Mouse (Mus musculus): ENCODE measurements around the gene Mpc2.
A peak's percentile ranks its signal among the peaks of the same experiment; 100 is the strongest.

The Mpc2 gene

DNA sequence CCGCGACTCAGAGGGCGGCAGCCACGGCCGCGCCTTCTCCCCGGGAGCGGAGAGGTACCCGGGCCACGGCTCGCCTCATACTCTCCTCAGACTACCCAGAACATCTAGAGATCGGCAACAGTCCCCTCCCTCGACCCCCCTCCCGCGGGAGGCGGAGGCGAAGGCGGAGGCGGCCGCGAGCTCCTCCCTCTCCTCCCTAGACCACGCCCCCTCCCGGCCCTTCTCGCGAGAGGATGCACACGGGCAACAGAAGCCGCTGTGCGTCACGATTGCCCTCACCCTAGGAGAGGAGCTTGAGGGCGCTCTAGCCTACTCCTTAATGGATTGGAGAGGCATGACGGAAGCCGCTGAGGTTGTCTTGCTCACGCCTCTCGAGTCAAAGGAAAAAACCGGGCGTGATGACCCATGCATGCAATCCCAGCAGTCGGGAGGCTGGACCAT, at the start of gene Mpc2, which contains the start of gene Dcaf6:
Gene Mpc2, plus strand, starts transcription at position 278 of the 441 bp plus-strand sequence.
Gene Dcaf6, minus strand, starts transcription at position 116 of the 441 bp plus-strand sequence.
- peak; percentile 98 for DNase-seq (ENCODE audit: low spot score)

DNA sequence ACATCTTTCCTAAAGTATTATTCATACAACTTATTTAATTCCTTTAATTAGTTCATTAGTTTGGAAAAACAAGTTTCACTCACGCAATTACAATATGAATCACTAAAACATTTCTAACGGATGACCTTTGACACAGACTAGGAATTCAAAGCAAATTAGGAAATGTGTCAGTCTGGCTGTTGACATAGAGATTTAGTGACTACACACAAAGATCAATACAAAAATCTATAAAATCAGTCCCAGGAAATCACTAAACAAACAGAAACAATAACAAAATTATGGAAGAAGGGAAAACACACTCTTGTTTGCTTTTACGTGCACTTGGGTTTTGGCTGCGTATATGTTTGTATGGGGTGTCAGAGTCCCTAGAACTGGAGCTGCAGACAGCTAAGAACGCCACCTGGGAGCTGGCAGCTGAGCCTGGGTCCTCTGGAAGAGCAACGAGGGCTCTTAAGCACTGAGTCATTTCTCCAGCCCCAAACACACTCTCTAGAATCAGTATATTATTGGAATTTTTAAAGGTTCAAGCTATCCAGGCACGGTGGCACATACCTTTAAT, 39.0 kb upstream of the Mpc2 start:
- no peak for DNase-seq (ENCODE audit: low spot score)

DNA sequence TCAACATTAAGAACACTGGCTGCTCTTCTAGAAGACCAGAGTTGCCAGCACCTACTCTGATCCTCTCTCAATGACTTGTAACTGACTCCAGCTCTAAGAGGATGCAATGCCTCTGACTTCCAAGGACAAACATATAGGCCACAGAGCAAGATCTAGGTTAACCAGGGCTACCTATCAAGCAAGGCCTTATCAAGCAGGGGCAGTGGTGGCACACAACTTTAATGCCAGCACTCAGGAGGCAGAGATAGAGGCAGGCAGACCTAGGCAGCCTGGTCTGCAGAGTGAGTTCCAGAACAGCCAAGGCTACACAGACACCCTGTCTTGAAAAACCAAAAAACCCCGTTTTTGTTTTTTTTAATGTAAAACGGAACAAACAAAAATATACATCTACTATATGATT, 34.2 kb upstream of the Mpc2 start:
- no peak for DNase-seq (ENCODE audit: low spot score)

DNA sequence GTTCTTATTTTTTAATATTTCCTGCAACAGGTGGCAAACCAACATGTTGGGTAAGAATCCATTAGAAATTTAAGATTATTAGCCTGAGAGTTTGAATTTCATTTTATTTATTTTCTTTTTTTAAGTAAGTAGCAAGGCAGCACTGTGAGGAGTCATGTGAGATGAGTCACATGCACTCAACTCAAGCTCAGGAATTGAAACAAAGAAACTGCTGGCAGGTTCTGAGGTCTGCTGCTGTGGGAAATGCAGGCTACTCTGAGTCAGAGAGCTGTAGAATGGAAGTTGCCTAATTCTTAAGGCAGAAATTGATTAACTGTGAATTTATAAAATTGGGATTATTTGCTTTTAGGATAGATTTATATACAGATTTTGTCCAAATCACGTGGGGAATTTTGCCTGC, 27.6 kb upstream of the Mpc2 start:
- DNase-seq (ENCODE audit: low spot score): no peak

DNA sequence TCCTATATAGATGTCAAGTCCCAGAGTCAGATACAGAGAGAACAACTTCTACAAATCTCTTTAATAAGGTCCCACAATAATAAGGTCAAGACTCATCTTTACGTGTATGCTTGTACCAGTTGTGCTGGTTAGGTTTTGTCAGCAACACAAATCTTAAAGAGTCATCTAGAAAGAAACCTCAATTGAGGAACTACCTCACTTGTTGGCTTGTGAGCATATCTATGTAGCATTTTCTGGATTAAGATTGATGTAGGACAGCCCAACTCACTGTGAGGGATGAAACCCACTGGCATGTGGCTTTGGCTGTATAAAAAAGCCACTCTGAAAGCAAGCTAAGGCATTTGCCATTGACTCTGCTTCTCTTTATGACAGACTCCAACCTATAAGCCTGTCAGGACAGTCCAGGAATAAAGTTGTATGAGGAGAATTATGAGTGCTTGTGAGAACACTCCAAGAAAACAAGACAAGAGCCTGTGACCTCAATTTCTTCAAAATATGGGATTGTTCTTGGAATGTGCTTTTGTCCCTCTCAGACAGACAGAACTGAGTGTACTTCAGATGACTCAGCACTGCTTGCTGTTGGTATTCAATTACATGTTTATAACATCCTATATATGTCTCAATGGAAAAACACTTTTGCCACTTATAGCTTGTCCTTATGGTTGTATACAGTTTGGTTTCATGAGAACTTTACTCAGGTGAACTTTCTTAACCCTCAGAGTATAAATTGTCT, 22.0 kb upstream of the Mpc2 start:
- no peak for DNase-seq (ENCODE audit: low spot score)

DNA sequence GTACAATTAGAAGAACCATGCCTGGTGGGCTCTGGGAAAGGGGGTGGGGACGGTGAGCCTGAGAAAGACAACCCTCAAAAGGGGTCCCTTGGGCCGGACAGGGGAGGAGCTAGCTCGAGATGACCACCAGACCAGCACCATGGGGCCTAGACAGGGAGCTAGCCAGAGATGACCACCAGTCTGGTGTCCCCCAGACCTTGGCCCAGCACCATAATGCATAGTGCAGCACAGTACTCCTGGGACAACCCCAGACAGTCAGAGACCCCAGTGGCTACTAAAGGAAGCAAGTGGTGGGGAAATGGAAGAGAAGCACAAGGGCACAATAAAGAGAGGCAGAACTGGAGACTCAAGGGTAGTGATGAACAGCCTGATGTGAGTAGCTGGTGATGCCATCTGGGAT, 19.6 kb upstream of the Mpc2 start:
- DNase-seq (ENCODE audit: low spot score): no peak

DNA sequence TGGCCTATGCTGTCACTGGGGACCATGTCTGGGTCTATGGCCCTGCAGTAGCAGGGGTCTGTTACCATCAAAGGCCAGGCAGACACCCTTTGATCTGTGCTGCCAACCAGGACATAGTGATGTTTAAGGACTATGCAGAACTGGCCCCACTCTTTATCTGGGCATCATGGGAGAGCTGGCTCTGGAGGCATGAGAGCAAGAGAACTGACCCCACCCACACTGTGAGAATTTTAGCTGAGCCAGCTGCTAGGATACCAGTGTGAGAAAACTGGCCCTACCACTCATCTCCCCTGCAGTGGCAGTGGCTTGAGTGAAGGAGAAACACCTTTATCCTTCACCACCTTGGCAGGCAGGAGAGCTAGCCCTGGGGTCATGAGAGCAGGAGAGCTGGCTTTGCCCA, 19.2 kb upstream of the Mpc2 start:
- DNase-seq (ENCODE audit: low spot score): no peak

DNA sequence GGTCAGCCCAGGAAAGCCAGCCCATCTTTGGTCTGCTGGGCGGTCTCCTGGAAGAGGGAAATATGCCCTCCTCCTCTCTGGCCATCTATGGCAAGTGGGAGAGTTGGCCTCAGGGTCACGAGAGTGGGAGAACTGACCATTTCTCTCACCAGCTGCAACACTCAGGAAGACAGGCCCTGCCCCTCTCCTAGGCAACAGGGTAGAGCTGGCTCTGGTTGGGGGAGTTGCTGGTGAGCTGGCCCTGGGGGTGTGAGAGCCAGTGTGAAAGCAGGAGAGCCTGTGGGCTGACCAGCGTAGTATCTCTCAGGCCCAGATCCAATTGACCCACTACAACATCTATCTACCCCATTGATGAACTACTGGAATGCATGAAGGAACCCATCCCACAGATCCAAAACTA, 18.7 kb upstream of the Mpc2 start:
- no peak for DNase-seq (ENCODE audit: low spot score)

DNA sequence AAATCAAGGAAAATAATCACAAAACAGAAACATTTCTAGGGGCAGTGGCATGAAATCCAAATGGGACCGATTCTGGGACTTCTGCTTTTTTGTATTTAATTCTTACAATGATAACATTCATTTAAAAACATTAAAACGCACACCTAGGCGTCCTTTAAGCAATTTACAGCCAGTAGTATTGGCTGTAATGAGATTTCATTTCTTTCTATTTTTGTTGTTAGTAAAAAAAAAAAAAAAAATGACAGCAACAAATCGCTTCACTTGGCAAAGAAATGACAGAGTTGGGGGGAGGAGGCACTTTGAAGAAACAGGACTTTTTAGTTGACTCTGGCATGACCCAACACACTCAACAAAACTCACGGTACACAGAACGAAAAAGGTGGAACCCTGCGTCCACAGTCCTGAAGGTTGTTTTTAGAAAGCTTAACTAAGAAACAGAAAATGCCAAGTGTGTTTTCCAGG, 1.4 kb upstream of the Mpc2 start:
- no peak for DNase-seq (ENCODE audit: low spot score)

DNA sequence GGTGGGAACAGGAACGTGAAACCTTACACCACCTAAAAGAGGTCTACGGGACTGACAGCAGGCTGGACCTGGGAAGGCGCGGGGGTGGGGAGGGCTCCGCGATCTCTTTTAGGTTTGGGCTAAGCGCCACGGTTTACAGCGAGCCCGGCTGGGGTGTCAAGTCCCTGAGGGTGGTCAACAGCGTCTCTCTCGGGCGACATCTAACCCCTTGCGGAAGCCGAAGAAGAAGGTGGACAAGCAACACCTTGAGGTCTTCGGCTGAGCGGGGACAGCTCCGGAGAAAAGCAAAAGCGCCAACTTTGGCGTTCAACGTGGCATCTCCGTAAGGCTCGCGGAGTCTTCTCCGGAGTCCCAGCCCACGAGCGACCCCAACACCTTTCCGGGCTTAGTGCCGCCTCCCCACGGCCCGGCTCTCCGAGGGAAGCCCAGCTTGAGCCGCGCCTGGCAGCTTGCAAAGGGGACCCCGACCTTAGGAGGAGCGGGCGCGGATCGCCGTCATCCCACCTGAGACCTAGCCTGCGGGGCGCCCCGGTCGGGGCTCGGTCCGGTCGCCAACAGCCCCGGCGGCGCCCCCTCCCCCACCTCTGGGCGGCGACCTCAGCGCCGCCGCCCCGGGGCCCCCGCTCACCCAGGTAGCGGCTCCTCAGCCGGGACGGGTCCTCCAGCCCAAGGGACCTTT, 795 bp upstream of the Mpc2 start:
- DNase-seq (ENCODE audit: low spot score): peak; percentile 29

DNA sequence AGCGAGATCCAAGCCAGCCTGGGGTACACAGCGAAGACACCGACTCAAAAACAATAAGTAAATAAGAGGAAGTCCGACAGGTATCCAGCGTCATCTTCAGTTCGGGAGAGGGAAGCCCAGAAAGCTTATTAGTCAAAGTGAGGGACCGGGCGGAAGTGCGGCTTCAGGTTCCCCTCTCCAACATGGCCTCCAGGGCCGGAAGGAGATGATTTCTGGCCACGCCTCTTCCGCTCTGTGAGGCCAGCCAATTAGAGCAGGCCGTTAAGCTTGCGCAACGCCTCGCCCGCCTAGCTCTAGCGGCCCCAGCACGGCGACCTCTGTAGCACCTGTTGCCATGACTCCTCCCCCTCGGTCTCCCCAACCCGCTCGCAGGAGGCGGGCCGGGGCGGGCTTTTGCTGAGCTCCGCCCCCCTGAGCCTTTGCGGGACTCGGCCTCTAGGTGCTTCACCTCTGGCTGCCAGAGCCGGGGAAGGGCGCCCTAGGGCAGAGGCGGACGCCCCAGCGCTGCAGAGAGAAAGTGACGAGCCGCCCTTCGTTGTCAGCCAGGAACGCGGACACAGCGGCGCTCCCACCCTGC, 452 bp downstream of the Mpc2 start:
- peak; percentile 99 for DNase-seq (ENCODE audit: low spot score)

DNA sequence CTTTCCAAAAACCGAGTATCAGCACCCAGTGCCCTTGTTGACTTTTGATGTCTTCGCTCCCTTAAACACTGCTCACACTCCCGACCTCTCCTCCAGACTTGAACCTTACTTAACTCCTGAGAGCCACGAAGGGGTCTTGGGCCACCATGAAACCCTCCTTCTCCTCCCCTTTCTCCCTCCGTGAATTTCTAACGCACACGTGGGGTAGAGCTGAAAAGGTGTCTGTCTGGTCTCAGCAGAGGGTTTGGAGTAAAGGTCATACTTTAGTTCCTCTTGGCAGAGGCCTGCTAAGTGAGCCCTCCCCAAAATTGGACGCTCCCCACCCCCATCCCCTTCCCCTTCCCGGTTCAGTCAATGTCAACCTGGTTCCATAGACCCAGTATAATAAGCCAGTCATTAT, 1.2 kb downstream of the Mpc2 start:
- no peak for DNase-seq (ENCODE audit: low spot score)

DNA sequence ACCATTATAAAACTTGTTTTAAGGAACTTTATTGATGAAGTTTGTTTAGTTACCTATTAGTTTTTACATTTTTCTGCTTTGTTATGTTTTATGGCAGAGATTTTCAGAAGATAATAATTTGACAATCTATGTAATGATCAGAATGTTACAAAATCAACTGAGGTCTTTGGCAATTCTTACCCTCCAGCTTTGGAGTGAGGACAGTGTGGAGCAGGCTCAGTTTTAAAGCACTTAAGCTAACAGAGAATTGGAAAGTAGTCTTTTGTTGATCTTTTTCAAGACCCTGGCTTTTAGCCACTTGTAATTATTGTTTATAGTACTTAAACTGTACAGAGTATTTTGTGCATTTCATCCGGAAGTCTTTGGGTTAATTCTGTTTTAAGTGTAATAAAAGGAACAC, 2.4 kb downstream of the Mpc2 start:
- DNase-seq (ENCODE audit: low spot score): no peak

DNA sequence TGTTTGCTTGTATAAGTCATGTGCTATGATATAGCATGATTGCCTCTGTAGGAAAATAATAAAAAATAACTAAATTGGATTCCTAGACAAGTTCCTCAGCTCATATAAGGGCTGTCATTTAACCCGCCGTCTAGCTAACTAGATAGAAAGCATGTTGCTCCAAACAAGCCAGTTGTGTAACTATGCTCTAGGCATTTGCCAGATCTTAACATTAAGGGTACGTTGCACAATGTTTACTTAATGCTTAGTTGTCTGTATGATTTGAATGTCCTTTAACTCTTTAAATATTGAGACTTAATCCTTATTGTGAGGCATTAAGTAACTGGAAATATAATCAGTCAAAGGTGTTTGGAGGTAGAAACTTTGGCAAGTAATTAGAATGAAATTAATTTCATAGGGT, 4.1 kb downstream of the Mpc2 start:
- no peak for DNase-seq (ENCODE audit: low spot score)

DNA sequence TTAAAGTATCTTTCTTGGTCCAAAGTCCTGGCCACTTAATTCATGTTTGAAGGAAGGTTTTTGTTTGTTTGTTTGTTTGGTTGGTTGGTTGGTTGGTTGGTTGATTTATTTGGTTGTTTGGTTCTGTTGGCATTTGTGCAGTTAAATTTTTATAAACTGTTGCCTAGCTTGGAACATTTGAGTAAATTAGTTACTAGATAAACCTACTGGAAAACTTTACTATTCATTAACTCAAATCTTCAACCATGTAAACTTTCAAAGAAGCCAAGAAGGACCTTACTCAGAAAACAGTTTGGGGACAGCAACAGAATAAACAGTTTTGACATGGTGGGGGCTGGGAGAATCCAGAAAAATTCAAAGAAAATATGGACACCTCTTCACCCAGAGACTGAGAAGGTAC, 8.5 kb downstream of the Mpc2 start:
- DNase-seq (ENCODE audit: low spot score): no peak

DNA sequence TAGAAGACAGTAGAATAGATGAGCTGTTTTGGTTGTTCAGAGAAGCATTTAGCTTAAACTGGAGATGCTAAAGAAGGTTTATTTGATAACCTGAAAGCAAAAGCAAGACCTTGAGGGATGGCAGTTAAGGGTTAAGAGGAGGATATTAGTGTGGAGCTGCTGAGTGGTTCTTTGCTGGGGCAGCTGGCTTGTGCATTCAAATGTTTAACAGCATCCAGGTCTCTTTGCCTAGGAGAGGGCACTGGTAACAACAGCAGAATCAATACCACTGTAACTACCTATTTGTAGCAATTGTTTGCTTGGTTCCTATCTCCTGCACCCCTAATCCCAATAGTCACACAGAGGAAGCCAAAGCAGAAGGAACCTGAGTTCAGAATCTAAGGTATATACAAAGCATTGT, 9.3 kb downstream of the Mpc2 start:
- no peak for DNase-seq (ENCODE audit: low spot score)

DNA sequence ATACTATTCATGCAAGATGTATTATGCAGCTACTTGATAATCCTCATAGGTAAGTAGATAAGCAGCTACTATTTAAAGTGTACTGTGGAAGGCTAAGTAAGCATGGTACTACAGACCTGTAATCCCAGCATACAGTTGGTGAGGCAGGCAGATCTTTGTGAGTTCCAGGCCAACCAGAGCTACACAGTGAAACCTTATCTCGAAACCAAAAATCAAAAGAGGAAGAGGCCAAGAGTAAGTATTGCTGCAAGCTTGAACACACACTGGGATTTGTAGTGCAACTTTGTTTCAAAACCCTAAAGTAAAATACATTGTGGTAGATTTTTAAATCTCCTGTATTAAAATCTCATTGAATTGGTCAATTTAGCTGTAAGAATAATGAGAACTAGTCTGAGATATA, 11.1 kb downstream of the Mpc2 start:
- no peak for DNase-seq (ENCODE audit: low spot score)

DNA sequence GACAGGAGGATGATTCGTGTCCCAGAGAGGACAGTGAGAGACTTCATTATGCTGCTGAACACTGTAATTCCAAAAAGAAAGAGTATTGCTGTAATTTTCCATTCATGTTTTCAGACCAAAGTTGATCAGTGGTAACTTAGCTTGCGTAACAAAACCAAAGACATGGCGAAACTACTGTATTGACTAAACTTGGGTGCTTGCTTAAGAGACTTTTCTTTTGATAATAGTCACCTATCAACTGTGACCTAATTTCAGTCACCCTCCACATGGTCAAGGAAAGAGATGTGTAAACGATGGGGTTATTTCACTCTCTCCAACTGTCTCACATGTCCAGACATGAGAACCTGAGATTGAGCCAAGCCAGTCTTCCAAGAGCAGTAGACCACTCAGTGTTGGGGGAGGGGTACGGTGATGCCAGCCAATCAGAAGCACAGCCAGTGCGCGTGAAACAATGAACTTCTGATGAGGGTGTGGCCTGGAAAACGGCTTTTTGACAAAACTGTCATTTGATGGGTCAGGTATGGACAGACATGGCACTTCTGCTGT, 24.3 kb downstream of the Mpc2 start, which contains the start of gene Adcy10:
Gene Adcy10, plus strand, starts transcription at position 496 of the 546 bp plus-strand sequence.
- no peak for DNase-seq (ENCODE audit: low spot score)

DNA sequence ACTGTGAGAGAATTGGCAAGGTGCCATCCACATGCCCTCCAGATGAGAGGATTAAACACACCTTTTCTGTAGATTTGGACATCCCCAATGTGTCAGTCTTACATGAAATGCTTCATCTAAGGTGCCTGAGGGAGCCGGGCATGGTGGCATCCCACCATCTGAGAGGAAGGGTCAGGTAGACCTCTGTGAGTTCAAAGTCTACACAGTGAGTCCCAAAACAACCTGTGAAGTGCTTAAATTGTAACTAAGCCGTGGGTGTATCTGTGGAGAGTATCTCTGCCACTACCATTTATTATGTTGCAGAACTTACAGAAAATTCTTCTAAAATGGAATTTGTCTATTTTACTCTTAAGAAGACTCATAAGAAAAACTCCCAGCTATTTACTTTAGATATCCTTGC, 25.7 kb downstream of the Mpc2 start:
- DNase-seq (ENCODE audit: low spot score): no peak

DNA sequence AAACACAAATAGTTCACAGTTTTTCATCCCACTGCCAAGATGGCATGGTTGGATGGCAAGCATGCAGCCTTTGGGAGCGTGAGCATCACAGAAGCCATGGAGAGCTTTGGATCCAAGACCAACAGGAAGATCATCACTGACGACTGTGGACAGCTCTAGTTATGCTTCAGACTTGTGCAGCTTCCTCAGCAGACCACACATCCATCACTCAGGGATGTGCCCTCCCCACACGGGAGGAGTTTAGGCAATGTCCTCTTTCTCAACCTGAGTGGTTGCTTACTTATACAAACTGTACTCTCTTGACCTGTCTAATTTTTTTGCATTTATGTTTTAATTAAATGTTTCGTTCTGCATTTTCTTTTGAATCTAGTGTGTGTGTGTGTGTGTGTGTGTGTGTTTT, 28.8 kb downstream of the Mpc2 start:
- no peak for DNase-seq (ENCODE audit: low spot score)

DNA sequence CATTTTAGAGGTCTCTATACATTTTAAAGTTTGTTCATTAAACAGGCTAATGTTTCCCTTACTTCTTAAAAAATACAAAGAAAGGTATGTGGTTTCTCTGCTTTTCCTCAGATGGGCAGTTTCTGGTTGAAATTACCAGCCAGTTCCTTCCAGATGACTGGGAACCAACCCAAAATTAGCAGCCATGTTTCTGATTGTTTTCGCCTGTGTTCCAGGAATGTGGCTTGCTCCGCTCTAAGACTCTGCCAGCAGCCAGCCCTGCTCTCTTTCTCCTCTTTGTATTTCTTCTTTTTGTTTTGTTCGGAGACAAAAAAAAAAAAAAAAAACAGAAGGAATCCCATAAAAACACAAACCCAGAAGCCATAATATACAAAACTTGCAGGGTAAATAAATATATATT, 38.4 kb downstream of the Mpc2 start:
- DNase-seq (ENCODE audit: low spot score): no peak

DNA sequence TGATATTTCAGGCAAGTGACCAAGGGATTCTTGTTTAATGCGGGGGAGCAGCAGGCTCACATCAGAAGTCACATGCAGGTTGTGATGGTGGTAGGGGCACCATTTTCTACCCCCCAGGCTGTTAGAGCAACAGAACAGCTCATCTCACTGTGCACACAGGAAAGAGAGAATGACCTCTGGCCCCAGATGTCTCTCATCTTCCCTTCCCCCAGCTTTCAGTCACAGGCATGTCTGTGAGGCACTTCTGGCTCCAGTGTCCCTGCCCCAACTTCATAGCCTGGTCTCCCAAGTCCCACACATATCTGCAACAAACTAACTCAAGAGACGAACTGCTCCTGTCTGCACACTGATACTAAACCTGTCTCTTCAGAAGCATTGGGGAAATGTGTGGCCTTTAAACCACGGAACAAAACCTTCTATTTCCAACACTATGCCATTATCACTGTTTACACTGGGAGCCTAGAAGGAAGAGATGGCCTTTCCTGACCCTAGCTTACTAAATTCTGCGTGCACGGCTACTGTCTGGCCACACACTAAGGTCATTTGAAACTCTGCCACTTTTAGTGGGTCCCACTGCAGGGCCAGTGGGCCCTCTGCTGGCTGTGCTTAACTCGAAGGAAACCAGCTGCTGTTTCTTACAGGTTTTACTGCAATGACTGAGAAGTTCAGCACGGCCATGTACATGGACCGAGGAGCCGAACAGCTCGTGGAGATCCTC, 43.0 kb downstream of the Mpc2 start:
- DNase-seq (ENCODE audit: low spot score): no peak

Measured in left cerebral cortex, adult 11 months (tissue).